Mouse (Mus musculus): ENCODE measurements around the gene Gbgt1.

The Gbgt1 gene

DNA sequence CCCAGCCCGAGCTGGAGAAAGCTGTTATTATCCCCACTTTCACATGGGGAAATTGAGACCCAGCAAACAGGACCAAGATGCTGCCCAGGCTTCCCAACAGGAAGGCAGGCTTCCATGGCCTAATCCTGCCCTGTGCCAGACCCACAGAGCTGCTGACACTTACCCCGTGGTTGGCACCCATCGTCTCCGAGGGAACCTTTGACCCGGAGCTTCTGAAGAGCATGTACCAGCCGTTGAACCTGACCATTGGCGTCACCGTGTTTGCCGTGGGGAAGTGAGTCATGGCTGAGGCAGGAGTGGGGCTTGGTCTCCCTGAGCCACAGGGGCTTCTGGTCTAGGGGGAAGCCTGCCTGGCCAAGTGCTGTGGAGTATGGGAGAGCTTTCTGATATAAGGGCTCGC, 6.3 kb downstream of the Gbgt1 start:
- DNase-seq (ENCODE audit: low spot score), result peak; percentile 34

DNA sequence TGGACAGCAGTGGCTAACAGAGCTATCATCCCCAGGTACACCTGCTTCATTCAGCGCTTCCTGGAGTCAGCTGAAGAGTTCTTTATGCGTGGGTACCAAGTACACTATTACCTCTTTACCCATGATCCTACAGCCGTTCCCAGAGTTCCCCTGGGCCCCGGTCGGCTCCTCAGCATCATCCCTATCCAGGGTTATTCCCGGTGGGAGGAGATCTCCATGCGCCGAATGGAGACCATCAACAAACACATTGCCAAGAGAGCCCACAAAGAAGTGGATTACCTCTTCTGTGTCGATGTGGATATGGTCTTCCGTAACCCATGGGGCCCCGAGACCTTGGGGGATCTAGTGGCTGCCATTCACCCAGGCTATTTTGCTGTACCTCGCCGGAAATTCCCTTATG, 8.0 kb downstream of the Gbgt1 start:
- peak; percentile 34 for DNase-seq (ENCODE audit: low spot score)

DNA sequence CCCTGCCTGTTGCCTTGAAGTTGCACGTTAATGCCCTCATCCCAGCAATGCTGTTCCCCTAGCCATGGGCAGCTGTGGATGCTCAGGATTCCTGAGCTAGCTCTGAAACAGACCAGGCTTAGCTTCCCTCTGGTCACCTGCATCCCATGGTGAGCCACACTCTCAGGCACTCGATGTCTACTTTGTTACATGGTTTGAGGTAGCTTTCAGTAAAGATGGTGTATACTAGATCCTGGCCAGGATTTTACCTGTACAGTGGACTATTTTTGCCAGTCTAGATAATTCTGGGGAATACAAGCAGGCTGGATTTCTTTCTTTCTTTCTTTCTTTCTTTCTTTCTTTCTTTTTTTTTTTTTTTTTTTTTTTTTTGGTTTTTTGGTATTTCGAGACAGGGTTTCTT, 9.1 kb downstream of the Gbgt1 start, which contains the start of gene Gm10134:
Gm10134 (plus strand) TSS at position 301 of the 400 bp plus-strand sequence.
- peak; percentile 29 for DNase-seq (ENCODE audit: low spot score)

DNA sequence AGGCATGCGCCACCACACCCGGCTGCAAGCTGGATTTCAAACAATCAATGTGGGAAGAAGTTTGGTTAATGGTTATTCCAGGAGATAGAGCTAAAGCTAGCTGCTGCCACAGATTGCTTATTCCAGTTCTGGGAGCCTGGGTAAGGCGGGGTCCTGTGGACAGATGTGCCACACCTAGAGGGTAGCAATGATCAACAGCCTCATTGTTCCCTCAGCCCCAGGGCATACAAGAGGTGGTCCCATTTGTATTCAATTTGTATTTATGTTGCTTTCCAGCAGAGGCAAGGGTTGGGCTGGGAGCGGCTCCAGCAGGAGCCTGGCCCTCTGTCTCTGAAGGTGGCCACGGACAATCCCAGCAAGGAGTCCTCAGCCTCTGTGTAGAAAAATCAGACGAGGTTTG, 9.6 kb downstream of the Gbgt1 start:
- DNase-seq (ENCODE audit: low spot score), result peak; percentile 28

DNA sequence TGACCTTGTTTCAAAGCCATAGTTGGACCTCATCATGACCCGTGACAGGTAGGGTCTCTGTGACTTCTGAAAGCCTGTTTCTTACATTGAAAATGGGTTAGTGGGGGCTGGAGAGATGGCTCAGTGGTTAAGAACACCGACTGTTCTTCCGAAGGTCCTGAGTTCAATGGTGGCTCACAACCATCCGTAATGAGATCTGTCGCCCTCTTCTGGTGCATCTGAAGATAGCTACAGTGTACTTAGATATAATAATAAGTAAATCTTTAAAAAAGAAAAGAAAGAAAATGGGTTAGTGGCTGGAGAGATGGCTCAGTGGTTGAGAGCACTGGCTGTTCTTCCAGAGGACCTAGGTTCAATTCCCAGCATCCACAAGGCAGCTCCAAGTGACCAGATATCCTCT, 14.9 kb downstream of the Gbgt1 start:
- DNase-seq (ENCODE audit: low spot score), result peak; percentile 31

DNA sequence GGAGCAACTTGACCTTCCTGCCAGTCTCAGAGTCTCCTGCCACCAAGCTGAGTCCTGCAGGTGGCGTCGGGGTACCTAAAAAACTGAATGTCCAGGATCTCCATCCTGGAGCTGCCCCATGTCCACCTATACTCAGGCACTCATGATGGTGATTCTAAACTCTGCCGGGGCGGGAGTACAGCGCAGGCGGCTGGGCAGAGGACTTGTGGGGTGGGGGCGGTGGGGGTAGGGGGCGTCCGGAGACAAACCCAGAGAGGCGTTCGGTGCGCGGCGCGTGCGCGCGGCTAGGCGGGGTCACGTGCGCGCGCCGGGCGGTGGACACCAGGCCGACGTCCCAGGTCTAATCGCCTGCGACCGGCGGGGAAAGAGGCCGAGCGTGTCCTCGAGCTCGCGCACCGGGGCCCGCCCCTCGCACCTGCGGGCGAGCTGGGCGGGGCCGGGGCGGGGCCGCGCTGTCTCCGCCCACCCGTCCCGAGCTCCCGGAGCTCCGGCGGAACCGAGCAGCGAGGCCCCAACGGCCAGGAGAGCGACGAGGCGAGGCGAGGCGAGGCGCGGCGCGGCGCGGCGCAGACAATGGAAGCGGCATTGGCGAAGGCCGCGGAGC, 16.2 kb downstream of the Gbgt1 start, which contains the start of gene Ralgds:
Ralgds (plus strand) TSS at position 328 of the 604 bp plus-strand sequence.
- peak; percentile 77 for DNase-seq (ENCODE audit: low spot score)

DNA sequence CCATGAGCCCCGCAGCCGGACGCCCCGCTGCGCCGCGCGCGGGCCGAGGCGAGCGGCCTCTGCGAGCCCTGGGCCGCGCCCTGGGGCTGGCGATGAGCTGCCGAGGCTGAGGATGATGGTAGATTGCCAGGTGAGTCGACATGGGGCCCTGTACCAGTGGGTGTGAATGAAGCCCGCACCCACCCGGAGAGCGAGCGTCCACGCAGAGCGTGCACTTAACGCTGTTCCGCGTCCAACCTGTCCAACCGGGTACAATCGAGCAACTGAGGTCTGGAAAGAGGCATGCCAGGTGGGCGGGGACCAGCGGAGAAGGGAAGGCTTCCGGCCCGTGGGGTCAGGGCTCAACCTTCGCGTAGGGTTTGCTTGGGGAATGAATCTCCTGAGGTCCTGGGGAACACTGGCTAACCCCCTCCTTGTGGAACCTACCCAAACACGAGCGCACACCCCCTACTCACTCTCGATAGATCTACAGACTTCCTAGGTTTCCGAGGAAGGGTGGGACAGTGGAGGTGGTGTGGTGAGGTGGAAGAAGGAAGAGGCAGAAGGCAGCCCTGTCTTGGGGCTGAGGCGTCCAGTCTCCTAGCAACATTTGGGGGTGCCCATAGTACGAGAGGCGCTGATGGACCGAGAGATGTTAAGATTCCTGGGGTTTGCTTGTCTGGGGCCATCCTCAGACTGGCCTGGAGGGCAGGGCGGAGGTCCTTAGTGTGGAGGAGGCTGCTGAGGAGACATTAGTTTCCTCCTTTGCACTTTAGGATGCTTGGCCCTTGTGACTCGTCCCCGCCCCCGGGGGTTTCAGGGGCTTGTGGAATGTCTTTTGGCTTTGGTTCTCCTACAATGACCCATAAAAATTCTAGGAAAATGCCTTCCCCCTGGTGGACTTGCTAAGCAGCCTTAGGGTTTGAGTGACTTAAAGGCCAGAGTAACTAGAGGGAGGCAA, 17.0 kb downstream of the Gbgt1 start:
- DNase-seq (ENCODE audit: low spot score), result peak; percentile 68

DNA sequence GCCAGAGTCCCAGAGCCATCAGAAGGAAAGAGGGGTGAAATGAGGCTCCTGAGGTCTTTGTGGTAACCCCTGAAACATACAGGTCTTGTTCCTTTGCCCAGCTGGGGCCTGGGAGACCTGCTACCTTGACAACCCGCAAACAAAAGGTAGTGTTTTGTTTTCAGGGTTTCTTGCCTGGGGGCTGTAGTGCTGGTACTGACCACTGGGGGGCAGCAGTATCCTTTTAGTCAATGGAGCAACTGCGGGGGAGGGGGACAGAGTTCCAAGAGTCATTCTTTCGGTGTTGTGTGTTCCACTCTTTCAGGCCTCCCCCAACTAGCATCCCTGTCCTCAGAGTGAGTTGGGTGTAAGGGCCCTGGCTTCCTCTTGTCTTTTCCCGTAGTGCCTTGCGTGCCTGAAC, 17.8 kb downstream of the Gbgt1 start:
- DNase-seq (ENCODE audit: low spot score), result peak; percentile 95

DNA sequence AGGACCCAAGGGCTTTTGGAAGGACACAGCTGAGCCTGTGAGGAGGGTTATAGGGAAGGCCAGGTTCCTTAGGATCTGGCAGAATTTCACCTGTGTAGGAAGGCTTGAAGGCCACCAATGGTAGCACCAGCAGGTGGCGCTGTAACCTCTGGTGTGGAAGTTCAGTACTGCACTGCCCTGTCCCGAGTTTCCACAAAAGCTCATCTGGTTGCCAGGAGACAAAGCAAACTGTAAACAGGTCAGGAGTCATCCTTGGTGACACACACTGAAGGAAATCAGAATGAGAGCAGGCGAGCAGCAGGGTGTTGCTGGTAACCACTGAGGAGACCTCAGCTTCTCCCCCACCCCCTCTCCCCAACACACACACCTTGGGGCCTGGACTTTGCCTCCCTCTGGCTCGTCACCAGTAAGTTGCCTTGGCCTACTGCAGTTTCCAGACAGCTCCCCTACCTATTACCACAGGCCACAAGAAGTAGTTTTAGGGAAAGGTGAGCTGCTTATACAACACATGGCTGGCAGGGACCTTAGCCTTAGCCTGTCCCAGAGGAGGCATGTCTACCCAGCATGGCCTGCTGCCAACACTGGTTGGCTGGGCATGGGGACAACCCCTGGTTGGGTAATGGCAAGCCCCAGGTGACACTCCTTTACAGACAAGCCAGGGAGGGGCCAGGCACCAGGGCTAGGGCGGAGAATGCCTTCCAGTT, 20.7 kb downstream of the Gbgt1 start:
- peak; percentile 87 for DNase-seq (ENCODE audit: low spot score)

DNA sequence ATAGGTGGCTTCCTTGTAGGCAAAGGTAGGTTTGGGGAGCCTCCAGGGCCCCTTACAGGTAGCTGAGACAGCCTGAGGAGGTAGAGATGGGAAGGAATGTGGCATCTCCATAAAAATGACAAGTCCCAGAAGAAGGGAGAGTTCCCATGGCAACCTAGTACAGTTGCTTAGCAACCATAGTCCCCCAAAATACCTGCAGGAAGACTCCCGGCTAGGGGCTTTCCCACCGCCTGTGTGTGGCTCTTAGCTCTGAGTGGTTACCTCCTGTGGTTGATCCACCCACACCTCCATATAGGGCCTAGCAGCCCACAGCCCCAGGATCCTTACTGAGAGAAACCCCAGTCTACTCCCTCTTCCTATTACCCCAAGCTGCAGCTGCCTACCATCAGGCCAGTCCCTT, 21.5 kb downstream of the Gbgt1 start:
- DNase-seq (ENCODE audit: low spot score), result no peak

DNA sequence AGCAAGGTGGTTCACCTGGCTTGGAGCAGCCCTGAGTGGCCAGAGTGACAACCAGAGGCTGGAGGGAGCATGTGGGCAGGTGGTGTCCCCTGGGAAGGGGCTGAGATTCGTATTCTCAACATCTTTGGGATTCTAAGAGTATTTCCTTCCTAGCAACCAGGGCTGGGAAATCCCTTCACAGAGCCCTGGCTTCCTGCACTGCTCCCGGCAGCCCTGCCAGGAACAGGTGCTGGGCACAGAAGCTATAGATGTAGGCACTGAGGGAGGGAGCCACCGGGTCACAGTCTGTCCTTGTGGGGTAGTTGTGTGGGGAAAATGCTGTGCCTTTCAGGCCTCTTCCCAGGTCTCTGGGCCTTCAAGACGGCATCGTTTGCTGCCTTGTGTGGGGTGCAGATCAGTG, 23.9 kb downstream of the Gbgt1 start:
- no peak for DNase-seq (ENCODE audit: low spot score)

DNA sequence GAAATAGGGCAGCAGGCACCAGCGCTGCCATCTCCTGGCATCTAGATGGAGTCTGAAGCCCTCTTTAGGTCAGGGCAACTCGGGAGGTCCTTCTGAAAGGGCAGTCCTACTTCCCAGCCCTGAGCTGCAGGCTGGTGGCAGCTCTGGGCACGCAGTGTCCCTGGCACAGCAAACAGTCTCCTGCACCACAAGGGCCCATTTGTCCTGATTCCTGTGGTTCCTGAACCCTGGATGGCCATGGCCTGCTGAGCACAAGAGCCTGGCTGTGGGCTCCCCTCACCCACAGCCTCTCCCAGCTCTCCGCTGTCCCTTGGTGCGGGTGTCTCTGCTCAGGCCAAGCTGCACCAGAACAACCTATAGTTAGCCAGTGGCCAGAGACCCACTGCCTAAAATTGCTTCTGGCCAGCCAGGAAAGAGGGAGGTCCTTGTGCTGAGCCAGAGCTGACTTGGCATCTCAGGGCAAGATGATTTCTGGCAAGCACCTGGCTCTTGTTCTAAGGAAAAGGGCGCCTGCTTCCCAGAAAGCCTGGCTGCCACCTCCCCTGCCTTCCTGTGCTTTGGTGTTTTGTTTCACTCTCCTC, 25.0 kb downstream of the Gbgt1 start:
- DNase-seq (ENCODE audit: low spot score), result no peak

DNA sequence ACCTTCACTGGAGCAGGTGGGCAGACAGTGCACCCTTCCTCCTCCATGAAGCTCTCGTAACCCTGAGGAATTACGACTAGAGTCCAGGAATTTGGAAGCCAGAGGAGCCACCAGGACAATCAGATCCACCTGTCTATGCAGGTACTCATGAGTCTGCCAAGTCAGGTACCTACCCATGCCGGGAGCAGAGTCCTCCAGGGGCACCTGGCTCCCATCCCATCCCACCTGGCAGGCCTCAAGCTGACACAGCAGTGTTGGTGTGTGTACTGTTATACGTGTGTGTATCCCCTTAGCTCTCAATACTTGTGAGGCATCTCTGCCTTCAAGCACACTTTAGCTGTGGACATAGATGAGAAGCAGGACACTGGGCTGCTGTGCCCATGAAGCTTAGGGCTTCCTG, 25.5 kb downstream of the Gbgt1 start:
- DNase-seq (ENCODE audit: low spot score), result no peak

DNA sequence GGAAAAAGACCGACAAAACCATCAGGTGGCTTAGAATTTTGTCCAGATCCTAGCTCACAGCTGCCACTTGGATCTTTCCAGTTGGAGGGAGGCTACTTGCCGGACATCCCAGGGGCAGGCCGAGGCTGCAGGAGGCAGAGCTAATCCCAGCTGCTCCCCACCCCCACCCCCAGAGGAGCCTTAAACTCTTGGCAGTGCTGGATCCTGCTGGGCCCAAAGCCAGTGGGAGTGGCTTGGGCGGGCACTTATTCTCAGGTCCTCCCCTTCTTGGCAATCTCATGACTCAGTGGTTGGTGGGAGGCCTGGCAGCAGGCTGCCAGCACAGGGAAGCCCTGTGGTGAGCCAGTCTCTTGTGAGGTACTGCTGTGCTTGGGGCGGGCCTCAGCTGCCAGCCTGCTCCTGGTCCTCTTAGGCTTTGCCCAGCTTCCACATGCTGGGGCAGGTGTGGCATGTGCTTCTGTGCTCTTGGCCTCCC, 27.0 kb downstream of the Gbgt1 start:
- DNase-seq (ENCODE audit: low spot score), result peak; percentile 86

DNA sequence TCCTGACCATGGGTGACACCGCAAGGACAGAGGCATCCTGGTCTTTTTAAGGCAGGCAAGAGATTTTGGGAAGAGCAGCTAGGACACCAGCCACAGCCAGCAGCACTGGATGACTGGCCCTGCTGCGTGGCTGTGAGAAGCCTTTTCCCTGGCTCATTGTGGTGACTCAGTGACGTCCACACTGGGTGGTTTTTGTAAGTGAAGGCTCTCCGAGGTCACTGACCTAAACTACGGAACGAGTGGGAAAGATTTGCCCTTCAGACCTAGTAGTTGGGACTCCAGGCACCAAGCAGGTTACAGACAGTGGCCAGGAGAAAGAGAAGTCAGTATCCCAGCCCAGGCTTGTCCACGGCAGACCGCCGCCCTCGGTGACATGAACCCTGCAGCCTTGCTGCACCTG, 27.7 kb downstream of the Gbgt1 start:
- DNase-seq (ENCODE audit: low spot score), result no peak

DNA sequence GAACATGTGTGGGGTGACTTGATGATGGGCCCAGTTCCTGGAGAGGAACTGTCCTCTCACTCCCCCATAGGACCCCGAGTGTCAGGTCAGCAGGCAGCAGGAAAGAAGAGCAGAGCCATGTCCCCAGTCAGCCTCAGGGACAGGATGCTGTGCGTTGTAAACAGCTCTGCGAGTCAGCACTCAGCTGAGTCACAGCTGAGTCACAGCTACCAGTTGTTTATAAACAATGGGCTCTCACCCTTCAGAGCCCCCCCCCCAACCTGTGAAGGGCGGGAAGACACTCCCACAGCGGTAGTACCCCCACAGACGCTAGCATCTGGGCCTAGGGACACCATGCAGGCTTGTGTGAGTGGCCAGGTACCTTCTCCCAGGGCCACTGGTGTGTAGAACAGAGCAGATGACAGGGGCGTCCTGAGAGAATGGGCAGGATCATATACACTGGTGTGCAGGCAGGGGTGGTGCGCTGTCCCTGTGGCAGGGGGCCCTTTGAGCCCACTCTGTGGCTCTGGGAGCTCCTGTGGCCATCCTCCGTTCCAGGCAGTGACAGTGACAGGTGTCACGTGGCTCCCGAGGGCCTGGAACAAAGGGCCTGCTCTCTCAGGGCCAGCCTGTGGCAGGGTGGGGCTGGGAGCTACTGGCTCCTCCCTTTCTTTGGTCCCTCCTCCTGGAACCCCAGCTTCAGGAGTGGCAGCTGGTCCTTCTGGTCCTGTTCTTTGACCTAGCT, 28.7 kb downstream of the Gbgt1 start:
- DNase-seq (ENCODE audit: low spot score), result no peak

DNA sequence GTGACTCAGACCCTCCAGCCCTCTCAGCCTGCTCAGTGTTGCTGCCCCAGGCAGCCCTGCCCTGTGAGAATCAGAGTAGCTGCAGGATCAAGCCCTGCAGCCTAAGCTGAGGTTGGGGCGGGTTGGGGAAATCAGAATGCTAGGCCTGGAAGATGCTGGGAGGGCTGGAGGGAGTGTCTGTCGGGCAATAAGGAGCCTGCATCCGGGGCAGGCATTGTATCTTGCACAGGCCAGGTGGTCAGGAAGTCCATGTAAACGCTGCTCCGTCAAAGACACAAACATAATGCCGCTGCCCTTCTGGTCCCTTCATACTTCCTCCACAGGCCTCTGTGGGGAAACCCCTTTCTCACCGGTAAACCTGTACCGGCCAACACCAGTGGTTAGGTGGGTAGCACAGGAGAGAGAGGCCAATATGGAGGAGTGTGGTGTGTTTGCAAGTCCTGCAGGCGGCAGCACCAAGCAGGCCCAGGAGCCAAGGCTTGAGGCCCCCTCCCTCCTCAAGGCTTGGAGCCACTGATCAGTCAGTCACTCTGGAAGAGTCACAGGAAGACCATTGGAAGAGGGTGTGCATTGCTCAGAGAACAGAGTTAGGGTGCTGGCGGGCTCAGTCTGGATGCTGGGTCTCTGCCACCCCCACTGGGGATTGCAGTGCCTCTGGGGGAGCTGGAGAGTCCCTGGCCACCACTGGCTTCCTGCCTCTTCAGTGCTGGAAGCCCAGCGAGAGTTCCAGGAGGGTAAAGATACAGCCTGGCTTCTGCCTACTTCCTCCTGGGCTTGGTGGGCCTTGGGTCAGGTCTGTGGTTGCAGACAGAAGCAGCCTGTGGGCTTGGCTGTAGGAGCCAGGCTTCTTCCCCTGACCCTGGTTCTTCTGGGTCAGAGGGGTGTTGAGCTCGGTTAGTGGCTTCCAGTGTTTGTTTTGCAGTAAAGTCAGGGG, 29.5 kb downstream of the Gbgt1 start:
- DNase-seq (ENCODE audit: low spot score), result no peak

DNA sequence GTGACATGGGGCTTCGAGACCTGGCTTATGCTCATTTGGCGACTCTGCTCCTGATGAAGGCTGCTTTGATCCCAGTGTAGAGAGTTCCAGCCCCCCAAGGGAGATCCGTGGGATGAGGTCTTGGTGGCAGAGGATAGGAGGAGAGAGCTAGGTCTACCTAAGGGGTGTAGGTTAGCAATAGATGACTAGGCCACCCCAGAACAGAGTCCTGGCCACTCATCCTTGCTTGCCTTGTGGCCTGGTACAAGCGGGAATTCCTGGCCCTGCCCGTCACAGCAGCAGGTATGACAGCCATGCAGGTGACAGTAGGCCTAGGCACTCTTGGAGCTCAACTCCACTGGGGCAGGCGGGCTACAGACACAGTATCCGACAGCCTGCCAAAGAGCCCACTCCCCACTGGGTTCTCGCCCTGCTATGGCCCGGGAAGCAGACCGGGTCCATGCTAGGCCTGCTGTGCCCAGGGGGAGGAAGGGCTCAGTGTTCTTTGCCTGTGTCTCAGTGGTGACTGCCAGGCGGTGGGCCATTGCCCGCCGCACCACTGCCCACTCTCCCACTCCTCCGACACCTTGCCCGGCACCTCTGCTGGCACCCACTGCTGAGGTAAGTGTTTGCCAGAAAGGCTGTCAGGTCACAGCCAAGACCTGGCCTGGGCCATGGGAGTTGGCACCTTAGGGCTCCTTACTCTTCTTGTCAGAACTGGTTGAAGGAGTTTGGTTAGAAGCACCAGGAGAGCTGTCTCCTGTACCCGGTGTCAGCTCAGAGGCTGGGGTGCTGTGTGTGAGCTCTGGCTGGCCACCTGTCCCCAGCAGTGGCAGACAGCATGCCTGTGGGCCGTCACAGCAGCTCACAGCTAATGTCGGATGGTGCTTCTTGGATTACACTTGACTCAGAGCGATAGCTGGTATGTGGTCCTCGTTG, 31.0 kb downstream of the Gbgt1 start:
- no peak for DNase-seq (ENCODE audit: low spot score)

DNA sequence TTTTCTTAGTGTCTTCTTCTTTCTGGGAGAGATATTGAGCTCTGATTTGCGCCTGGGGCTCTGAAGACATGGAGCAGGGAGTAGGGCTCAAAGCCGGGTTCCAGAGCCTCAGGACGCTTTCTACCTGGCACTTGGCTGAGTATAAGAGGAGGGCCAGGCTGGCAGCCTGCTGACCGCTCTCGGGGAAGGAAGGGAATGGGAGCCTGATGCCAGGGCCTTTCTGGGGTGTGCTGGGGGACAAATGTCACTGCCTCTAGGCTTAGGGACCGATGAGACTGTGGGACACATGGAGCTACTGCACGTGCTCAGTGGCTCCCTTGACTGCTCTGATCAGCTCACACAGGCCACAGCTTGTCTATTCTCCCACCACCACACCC, 31.7 kb downstream of the Gbgt1 start:
- no peak for DNase-seq (ENCODE audit: low spot score)
